Mouse (Mus musculus) B cell, adult (primary cell): ENCODE results near the gene Plekha4. TPM values are rescaled to one million over a fixed set of nuclear protein-coding genes. Genes with fewer than 3 reads are reported as not detected.

Experiments used
- total RNA-seq: library from RNA; stranded (reverse); gene quantifications from 4 replicates; pipeline ENCODE4 v1.2.4, GENCODE M21; 2023; ENCODE audit not compliant: inconsistent age

Plekha4 gene
- total RNA-seq, result 0.83 to 4.6 TPM (median 2.2 TPM) in 4 replicates

DNA sequence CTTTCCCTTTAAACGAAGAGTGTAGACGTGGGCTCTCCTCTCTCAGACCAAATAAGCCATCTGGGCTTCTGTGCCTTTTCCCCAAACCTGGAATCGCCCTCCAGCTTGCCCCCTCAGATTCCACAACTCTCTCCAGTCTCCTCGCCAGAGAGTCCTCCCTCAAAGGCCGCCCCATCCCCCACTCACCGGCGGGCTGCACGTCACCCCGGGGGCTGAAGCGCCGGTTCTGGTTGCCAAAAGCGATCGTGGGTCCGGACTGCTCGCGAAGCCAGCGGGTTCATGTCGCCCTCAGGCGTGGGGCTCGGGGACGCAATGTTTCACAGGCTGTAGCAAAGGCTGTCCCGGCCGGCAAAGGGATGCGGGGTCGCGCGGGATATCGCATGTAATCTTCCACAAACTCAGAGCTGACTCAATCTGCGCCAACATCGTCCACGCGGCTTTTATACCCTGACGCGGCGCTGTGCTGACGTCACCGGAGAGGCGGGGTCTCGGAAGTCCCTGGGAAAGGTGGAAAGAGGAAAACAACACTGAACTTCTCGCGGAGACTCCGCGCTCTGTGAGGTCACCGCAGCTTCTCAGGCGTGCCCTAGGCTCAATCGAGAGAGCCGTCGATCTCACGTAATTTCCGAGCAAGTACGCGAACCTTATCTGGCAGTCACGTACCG lies at the start of gene Plekha4, which contains the start of gene Ppp1r15a:
Plekha4 (plus strand) TSS at position 522 of the 665 bp plus-strand sequence.
Ppp1r15a (minus strand) TSS at position 460 of the 665 bp plus-strand sequence.

GRCm38 (mm10) chr7:45481374-45481927 lies 44.7 kb upstream of the Plekha4 start, which contains the start of gene Tulp2:
TSS of gene Tulp2 (plus strand) at chr7:45481877.

DNA sequence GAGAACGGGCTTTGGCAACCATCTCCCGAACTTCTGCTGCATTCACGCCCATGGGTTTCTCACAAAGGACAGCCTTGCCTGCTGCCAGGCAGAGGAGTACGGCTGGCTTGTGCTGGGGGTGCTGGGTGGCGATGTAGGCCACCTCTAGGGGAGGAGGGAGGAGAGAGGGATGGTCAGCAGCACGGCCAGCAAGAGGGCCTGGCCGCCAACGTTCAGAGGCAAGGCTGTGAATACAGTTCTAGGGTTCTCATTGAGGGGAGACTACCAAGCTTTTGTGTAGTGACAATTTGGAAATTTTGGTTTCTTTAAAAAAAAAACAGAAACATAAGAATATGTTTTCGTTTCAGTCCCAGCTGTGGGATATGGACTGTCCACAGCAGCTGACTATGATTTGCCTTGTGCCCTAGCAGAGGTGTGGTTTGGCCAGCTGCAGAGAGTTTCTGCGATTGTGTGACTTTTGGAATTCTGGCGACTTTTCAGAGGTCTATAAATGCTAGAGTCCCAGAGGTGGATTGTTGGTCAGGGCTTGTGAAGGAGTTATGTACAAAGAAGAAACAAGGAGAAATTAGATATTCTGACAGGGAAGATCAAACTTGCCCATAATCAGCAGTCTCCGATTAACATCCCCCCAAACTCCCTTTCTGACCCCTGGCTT lies 39.2 kb upstream of the Plekha4 start, which contains the start of gene Gm45808:
Gm45808 (minus strand) TSS at position 51 of the 655 bp plus-strand sequence.

GRCm38 (mm10) chr7:45488293-45489204 lies 37.6 kb upstream of the Plekha4 start, which contains the start of gene Dhdh:
TSS of gene Dhdh (minus strand) at chr7:45488805.

GRCm38 (mm10) chr7:45509912-45510787 lies 16.0 kb upstream of the Plekha4 start, which contains the start of gene Nucb1:
TSS of gene Nucb1 (minus strand) at chr7:45510406.

DNA sequence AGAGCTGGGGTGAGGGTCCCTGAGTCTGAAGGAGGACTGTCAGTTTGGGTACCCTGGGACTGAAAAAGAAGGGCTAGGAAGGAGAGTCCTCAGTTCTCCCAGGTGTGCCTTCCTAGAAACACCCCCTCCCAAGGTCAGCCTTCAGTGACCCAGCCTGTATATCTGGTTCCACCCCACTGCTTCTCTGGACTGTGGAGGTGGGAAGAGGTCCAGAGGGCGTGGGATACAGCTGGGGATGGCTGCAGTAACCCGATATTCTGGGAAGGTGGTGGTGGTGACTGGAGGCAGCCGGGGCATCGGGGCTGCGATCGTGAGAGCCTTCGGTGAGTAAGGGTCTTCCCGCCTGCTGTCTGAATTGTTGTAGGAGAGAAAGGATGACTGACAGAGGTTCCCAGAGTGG lies 28.6 kb downstream of the Plekha4 start, which contains the start of gene Hsd17b14:
Hsd17b14 (plus strand) TSS at position 150 of the 400 bp plus-strand sequence.

GRCm38 (mm10) chr7:45570103-45570741 lies 44.1 kb downstream of the Plekha4 start, which contains the start of gene Bcat2:
TSS of gene Bcat2 (plus strand) at chr7:45570153.

Other genes with a start within 250 kb of the Plekha4 start
- 0.51 to 0.64 TPM (median 0.60 TPM) in 4 replicates for gene Slc6a21, start 248.8 kb upstream of the Plekha4 start, total RNA-seq
- gene Trpm4, start 192.6 kb upstream of the Plekha4 start, total RNA-seq, result 5.9 to 13.0 TPM (median 9.1 TPM) in 4 replicates
- not detected in 4 replicates for gene Hrc, start 191.0 kb upstream of the Plekha4 start, total RNA-seq
- gene Ppfia3, start 159.3 kb upstream of the Plekha4 start, total RNA-seq, result 0.13 to 0.33 TPM (median 0.23 TPM) in 4 replicates
- gene Lin7b, start 155.7 kb upstream of the Plekha4 start, total RNA-seq, result 1.2 TPM in 1 of 4 replicates, not detected in the others
- gene Snrnp70, start 130.6 kb upstream of the Plekha4 start, total RNA-seq, result 574 to 602 TPM (median 590 TPM) in 4 replicates
- gene Kcna7, start 120.7 kb upstream of the Plekha4 start, total RNA-seq, result not detected in 4 replicates
- not detected in 4 replicates for gene Ntf5, start 112.6 kb upstream of the Plekha4 start, total RNA-seq
- not detected in 4 replicates for gene Lhb, start 105.5 kb upstream of the Plekha4 start, total RNA-seq
- 15.2 to 19.8 TPM (median 17.4 TPM) in 4 replicates for gene Gys1, start 91.5 kb upstream of the Plekha4 start, total RNA-seq
- gene Ruvbl2, start 88.2 kb upstream of the Plekha4 start, total RNA-seq, result 38.2 to 60.2 TPM (median 47.5 TPM) in 4 replicates
- gene Ftl1, start 66.4 kb upstream of the Plekha4 start, total RNA-seq, result 648 to 704 TPM (median 682 TPM) in 4 replicates
- 107 to 138 TPM (median 119 TPM) in 4 replicates for gene Bax, start 59.4 kb upstream of the Plekha4 start, total RNA-seq
- gene Tulp2, start 44.5 kb upstream of the Plekha4 start, total RNA-seq, result not detected in 4 replicates
- gene Gm45808, start 39.5 kb upstream of the Plekha4 start, total RNA-seq, result 0.77 to 1.8 TPM (median 0.98 TPM) in 4 replicates
- gene Dhdh, start 37.5 kb upstream of the Plekha4 start, total RNA-seq, result 2.9 to 3.9 TPM (median 3.5 TPM) in 4 replicates
- 76.1 to 93.0 TPM (median 84.2 TPM) in 4 replicates for gene Nucb1, start 15.9 kb upstream of the Plekha4 start, total RNA-seq
- 1,362 to 1,471 TPM (median 1,417 TPM) in 4 replicates for gene Ppp1r15a, start 62 bp upstream of the Plekha4 start, total RNA-seq
- not detected in 4 replicates for gene Hsd17b14, start 28.6 kb downstream of the Plekha4 start, total RNA-seq
- gene Bcat2, start 43.8 kb downstream of the Plekha4 start, total RNA-seq, result 27.1 to 39.9 TPM (median 32.9 TPM) in 4 replicates
- not detected in 4 replicates for gene Fgf21, start 89.2 kb downstream of the Plekha4 start, total RNA-seq
- gene Fut1, start 91.0 kb downstream of the Plekha4 start, total RNA-seq, result not detected in 4 replicates
- not detected in 4 replicates for gene Izumo1, start 95.5 kb downstream of the Plekha4 start, total RNA-seq
- 0.27 to 0.35 TPM in 2 of 4 replicates, not detected in the others for gene Rasip1, start 101.2 kb downstream of the Plekha4 start, total RNA-seq
- not detected in 4 replicates for gene Mamstr, start 113.6 kb downstream of the Plekha4 start, total RNA-seq
- gene Fut2, start 140.1 kb downstream of the Plekha4 start, total RNA-seq, result not detected in 4 replicates
- gene Ntn5, start 157.7 kb downstream of the Plekha4 start, total RNA-seq, result 0.42 TPM in 1 of 4 replicates, not detected in the others
- gene Sec1, start 168.1 kb downstream of the Plekha4 start, total RNA-seq, result 0.27 TPM in 1 of 4 replicates, not detected in the others
- gene Car11, start 173.5 kb downstream of the Plekha4 start, total RNA-seq, result not detected in 4 replicates
- 17.8 to 20.5 TPM (median 19.0 TPM) in 4 replicates for gene Dbp, start 178.8 kb downstream of the Plekha4 start, total RNA-seq
- 2,003 to 2,338 TPM (median 2,227 TPM) in 4 replicates for gene Rpl18, start 189.1 kb downstream of the Plekha4 start, total RNA-seq
- 30.8 to 37.6 TPM (median 33.8 TPM) in 4 replicates for gene Sphk2, start 191.7 kb downstream of the Plekha4 start, total RNA-seq
- 0.77 to 1.7 TPM (median 1.3 TPM) in 4 replicates for gene Fam83e, start 194.9 kb downstream of the Plekha4 start, total RNA-seq
- gene Spaca4, start 199.5 kb downstream of the Plekha4 start, total RNA-seq, result not detected in 4 replicates